Mouse (Mus musculus) large intestine, adult 2 months (tissue): ENCODE results near the gene Bcl11a. TPM values are rescaled to one million over a fixed set of nuclear protein-coding genes. Genes with fewer than 3 reads are reported as not detected.

Experiments used
- DNase-seq: peaks from one replicate; pipeline ENCODE4 v3.0.0-alpha.2; 2012; ENCODE audit warnings: low read depth, low spot score
- WGBS: fragments of 180-500 bp; shearing (Covaris S2); methylation state at CpG from one replicate; pipeline ENCODE4 v1.1.7; 2018; 5-methylcytosine and 5-hydroxymethylcytosine counted together
- polyA plus RNA-seq: library from polyadenylated mRNA; depleted of rRNA; stranded (reverse); fragments of >200 nt; gene quantifications from 2 replicates; pipeline ENCODE4 v1.2.3, GENCODE M21; 2012

Bcl11a gene
- polyA plus RNA-seq, 1 experiment = 2.8 TPM

DNA sequence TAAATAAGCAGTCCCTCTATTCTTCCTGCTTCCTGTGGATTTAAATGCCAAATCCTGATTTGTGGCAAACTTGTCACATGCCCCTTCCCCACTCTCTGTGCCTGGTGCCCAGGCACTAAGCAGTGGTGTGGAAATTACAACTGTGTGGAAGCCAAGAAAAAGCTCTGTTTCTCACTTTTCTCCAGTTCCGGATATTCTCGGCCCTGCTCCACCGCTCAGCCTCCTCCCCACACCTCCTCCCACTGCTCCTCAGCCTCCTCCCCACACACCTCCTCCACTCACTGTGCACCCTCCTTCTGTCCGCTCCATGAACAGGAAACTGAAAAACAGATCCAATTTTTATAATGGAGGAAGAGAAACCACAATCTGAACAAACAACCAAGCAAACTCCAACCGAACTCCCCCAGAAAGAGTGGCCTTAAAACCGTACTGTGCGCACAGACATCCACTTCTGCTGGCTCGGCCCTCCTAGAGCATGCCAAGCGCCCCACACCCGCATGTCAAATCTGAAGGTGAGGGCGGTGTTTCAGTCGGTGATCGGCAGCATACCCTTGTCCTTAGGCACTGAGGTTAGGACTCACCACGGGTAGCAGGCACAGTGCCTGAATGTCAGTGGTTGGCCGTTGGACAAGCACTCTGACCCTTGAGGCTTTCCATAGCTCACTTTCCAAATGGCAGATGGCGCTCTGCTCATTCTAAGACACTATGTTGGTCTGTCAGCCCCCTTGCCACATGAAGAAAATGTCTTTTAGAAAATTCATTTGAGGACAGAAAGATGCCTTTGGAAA lies 66.5 kb downstream of the Bcl11a start:
- 64% methylated on average over 16 of the region's 16 CpGs for WGBS
- no peak for DNase-seq

DNA sequence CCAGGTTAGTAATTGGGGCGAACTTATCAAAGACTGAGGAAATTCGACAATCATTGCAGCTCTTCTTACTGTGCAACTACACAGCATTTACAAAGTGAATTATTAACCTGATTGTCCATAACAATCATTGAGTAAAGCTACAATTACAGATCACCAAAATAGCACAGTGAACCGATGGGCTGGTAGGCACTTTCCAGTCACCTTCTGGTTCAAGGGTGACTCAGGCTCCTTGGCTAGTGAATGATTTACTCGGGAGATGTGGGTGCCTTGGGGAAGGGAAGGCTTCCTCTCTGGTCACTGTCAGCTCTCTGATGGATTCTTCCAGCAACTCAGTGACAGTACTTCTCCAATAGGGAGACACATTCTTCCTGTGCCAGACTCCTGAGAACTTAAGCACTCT lies 68.2 kb downstream of the Bcl11a start:
- WGBS = 33% methylated on average over 4 of the region's 4 CpGs
- peak; percentile 58 for DNase-seq

DNA sequence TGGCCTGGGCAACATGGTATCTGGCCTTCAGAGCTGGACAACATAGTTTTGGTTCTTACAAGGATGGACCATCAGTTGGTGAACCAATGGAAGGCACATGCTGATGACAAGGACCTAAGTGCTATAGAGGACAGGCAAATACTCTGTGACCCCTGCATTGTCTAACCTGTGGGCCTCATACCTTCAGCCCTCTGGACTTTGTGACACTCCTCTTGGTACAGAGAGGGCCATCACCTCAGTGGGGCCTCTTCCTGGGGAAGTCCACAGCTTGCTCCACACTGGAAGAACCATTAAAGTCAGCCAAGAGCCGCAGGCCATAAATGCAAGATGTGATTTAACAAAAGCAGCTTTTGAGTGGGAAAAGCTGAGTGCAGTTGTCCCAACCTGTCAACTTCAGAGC lies 68.6 kb downstream of the Bcl11a start:
- DNase-seq = no peak
- 41% methylated on average over 1 of the region's 1 CpGs for WGBS

DNA sequence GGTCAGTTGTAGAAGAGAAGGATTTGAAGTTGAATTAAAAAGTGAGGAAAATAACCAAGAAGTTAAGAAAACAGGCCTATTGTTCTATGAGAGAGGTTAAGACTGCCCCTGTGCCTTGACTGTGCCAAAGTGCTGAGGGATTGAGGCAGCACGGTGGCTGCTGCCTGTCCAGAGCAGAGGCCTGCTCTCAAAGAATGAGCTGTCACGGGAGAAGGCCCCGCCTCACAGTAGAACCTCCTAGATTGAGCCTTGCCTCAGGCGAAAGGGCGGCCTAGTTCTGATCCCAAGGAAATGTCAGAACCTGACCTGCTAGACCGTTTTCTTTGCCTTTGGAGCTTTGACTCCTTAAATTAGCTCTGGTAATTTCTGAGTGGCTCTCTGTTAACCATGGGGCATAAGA lies 69.8 kb downstream of the Bcl11a start:
- 71% methylated on average over 6 of the region's 6 CpGs for WGBS
- DNase-seq = no peak

DNA sequence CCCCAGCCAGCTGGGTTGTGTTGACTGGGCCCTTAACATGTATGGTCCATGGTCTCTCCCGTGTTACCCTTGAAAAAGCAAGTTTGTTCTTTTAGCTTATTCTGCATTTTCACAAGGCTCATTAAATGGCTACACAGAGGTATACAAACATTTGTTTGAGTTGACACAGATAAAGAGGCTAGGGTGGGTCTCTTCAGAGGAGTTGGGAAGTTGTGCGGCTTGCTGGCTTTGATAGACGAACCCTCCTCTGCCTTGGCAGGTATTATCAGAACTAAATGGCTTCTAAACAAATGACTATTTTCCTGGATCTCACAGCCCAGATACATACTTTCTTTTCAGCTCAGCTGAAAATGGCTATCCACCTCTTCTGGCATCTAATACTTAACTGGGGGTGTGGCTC lies 70.7 kb downstream of the Bcl11a start:
- WGBS = 74% methylated on average over 3 of the region's 3 CpGs
- DNase-seq = no peak

DNA sequence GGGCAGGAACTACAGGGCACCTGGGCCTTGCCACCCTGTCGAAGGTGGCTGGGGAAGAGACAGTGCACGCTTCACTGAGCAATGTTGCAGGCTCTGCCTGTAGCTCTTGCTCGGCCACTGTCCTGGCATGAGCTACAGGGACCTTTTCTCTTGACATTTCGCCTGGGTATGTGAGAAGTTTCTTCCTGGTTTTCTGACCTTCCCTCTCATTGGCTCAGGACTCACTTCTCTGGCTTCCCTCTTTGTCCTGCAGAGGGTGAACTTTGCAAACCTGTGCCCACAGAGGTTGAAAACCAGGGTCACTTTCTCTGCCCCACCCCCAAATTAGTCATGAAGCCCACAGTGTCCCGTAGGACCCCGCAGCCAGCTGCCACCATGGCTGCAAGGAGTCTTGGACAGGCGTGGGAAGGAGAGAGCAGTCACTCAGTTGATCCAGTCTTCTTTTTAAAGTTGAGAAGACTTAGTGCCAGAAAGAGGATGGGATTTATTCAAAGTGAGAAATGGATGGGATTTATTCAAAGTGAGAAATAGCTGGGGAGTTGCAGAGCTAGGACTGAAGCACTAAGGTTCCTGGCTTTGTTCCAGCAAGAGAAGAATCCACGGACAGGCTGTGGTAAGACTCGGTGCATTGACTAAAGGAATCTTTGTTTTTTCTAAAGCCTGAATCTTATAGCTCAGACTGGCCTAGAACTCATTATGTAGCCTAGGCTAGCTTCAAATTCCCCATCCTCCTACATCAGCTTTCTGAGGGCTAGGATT lies 71.8 kb downstream of the Bcl11a start:
- 77% methylated on average over 9 of the region's 9 CpGs for WGBS
- no peak for DNase-seq

DNA sequence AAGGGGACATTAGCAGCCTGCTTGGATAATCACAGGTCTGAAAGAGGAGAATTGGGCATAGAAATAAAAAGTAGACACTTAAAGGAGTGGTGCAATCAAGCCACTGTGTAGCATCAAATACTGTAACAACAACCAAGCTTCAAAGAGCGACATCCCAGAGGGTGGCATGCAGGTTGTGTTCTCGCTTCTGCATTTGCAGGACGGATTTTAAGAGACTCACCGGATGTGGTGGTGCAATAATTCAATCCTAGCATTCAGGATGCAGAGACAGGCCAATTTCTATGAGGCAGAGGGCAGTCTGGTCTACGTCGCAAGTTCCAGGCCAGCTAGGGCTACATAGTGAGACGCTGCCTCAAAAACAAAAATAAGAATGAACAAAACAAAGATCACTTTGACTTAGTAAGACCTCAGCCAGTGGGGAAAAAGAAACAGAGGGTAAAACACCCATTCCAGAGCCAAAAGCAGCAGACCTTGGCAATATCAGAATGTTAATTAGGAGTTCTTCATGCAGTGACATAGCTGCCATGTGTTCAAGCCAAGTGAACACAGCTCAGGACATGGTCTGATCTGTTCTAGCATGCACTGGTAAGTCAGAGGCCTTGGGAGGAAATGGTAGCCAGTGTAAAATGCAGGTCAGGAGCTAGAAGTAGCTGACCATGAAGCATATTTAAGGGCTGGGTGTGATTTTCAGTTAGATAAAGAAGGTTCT lies 74.4 kb downstream of the Bcl11a start:
- DNase-seq = no peak

DNA sequence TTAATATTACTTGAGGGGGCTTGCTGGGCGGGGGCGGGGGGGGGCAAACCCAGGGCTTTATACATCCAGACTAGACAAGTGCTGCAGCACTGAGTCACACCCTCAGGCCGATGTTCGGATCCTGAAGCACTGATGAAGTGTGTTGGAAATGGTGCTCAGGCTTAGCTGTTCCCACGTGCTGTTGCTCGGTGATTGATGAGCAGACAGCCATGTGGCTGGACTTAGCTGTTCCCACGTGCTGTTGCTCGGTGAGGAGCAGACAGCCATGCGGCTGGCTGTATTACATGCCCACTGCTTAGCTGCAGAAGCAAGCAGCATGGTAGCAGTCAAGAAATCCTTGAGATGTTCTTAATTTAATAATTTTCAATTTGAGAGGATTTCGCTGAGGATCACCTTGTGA lies 75.2 kb downstream of the Bcl11a start:
- no peak for DNase-seq

More for the DNA sequence above, 74.4 kb downstream of the Bcl11a start:
- 88% methylated on average over 7 of the region's 7 CpGs for WGBS

DNA sequence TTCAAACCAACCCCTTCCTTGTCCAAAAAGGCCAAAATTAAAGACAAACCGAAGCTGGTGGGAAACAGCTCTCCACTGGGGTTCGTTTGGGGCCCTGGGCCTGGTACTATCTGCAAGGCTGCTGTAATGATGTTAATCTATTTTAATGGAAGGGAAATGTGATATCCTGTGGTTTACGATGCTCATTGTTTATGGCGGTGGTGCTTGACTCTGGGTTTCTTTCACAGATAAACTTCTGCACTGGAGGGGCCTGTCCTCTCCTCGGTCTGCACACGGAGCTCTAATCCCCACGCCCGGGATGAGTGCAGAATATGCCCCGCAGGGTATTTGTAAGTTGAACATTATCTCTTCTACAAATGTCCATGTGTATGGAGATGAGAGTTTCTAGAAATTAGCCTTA lies 80.2 kb downstream of the Bcl11a start:
- DNase-seq = no peak
- 57% methylated on average over 9 of the region's 9 CpGs for WGBS

More for the DNA sequence above, 75.2 kb downstream of the Bcl11a start:
- 85% methylated on average over 10 of the region's 10 CpGs for WGBS

DNA sequence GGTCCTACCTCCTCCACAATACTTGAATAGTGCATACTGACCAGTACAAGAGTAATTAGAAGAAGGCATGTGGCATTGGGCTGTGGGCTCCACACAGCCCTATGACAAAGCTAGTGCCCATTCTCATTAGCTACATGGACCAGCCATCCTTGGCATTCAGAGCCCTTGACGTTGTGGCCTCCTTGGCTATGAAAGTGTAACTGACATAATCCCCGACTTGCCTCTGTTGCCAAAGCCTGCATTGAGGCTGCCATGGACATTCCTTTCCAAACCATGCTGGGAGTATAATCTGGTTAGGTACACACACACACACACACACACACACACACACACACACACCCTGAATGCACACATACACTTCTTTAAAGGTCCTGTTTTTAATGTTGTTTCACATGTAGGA lies 81.8 kb downstream of the Bcl11a start:
- DNase-seq = no peak
- WGBS = 78% methylated on average over 2 of the region's 2 CpGs

DNA sequence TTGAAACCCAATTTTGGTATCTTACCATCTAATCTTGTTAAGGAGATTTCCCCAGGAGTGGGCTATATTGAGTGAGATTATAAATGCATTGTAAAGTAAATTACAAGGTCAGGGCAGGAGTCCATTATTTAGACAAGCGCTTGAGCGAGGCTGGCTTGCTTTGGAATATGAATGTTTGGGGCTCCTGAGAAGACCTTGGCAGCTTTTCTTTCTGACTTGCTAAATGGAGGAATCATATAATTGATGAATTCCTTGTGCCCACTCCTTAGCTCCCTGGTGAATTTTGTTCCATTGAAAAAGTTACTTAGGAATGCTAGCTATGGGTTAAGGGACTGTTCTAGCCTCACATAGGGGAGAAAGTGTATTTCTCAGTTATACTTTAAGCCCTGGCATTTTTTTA lies 83.6 kb downstream of the Bcl11a start:
- WGBS = 67% methylated on average over 2 of the region's 2 CpGs
- DNase-seq = no peak

DNA sequence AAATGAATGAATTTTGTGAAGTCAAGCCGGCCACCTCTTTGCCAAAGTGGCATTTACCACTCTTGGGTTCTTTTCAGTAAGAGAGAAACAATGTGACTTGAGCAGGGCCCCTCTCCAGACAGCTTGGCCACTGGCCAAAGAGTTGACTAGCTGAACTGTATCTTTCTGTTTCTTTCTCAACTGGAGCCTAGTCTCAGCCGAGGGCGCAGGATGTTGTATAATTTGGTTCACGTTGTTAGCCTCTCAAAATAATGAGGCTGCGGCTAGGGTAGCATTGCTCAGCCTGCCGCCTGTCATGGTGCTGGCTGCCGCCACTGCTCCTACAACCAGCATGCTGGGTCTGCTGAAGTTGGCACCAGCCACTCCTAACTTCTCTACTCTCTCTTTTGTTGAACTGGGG lies 84.2 kb downstream of the Bcl11a start:
- no peak for DNase-seq
- 53% methylated on average over 7 of the region's 7 CpGs for WGBS

DNA sequence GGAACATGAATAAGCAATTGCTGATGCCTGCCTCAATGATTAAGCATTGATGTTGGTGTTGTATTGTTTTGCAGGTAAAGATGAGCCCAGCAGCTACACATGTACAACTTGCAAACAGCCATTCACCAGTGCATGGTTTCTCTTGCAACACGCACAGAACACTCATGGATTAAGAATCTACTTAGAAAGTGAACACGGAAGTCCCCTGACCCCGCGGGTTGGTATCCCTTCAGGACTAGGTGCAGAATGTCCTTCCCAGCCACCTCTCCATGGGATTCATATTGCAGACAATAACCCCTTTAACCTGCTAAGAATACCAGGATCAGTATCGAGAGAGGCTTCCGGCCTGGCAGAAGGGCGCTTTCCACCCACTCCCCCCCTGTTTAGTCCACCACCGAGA lies 85.2 kb downstream of the Bcl11a start:
- no peak for DNase-seq
- 95% methylated on average over 8 of the region's 8 CpGs for WGBS

DNA sequence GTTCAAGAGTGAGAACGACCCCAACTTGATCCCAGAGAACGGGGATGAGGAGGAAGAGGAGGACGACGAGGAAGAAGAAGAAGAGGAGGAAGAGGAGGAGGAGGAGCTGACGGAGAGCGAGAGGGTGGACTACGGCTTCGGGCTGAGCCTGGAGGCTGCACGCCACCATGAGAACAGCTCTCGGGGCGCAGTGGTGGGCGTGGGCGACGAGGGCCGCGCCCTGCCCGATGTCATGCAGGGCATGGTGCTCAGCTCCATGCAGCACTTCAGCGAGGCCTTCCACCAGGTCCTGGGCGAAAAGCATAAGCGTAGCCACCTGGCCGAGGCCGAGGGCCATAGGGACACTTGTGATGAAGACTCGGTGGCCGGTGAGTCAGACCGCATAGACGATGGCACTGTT lies 86.2 kb downstream of the Bcl11a start:
- 96% methylated on average over 26 of the region's 26 CpGs for WGBS
- DNase-seq = no peak

DNA sequence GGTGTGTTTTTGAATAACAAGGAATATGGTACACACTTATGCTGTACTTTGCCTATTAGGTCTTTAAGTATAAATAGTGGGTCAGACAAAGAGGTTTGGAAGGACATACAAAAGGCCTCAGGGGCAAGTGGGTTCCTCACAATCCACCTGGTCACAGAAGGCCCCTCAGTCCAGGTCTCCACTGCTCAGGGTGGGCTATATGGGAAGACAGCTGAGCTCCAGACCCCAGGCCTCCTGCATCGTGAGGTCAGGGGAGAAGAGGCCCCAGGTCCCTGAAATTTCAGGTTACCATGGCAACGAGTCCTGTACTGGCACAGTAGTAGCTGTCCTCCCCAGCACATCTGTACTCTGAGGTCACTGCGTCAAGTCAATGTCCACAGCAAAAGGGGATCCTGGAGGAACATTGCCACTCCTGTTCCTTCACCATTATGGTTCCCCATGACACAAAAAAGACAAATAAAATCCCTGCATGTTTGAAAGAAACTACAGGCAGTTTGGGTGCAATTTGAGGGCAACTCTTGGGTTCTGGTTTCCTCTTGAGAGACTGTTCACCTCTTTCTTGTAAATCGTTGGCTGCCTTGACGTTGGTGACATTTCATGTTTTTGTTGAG lies 93.9 kb downstream of the Bcl11a start:
- DNase-seq = no peak
- 85% methylated on average over 5 of the region's 5 CpGs for WGBS

DNA sequence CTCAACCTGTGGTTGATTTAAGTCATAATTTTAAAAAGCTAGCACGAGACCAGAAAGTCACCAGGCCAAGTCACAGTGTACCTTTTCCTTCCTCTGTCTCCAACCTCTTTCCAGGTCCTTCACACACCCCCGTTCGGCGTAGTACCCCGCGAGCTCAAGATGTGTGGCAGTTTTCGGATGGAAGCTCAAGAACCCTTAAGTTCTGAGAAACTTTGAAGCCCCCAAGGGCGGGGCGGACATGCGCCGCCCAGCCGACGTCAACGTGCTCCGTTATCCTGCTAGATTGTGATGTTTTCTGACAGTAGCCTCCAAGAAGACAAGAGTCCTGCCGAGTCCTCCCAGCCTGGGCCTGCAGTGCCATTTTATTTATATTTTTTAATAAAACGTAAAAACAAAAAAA lies 94.7 kb downstream of the Bcl11a start:
- no peak for DNase-seq
- 94% methylated on average over 17 of the region's 17 CpGs for WGBS

DNA sequence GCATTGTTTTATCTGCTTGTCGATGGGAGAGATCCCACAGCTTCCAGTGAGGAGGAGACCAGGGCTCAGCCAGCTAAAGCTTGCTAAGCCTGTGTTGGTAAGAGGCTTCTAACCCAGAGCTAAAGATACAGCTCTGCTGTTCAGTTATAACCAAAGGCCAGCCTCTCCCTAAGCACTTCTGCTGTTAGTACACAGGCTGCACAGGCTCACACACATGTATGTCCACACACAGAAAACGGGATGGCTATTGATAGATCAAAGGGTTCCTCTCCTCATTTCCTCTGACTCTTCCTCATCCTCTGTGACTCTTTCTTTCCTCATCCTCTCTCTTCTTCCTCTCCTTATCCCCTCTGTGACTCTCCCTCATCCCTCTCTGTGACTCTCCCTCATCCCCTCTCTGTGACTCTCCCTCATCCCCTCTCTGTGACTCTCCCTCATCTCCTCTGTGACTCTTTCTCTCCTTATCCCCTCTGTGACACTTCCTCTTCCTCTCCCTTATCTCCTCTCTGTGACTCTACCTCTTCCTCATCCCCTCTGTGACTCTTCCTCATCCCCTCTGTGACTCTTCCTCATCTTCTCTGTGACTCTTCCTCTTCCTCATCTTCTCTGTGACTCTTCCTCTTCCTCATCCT lies 96.4 kb downstream of the Bcl11a start:
- no peak for DNase-seq
- 61% methylated on average over 2 of the region's 2 CpGs for WGBS

DNA sequence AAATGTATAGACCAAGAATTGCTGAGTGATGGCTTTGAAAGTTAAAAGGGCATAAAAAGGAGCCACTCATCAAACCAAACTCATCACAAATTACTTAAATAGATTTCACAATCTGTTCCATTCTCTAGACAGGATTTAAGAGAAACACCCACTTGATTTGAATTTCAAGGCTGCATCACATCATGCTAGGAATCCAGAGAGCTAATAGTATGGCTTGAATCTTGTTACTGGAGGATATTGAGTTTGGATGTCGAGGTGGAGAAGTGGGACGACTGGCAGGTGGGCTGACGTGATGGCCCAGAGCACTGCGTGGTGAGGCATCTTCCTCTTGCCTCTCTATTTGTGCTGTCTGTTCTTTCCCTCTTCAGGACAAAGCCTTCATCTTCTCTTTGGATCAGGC lies 99.6 kb downstream of the Bcl11a start:
- DNase-seq = no peak
- WGBS = 91% methylated on average over 4 of the region's 4 CpGs

DNA sequence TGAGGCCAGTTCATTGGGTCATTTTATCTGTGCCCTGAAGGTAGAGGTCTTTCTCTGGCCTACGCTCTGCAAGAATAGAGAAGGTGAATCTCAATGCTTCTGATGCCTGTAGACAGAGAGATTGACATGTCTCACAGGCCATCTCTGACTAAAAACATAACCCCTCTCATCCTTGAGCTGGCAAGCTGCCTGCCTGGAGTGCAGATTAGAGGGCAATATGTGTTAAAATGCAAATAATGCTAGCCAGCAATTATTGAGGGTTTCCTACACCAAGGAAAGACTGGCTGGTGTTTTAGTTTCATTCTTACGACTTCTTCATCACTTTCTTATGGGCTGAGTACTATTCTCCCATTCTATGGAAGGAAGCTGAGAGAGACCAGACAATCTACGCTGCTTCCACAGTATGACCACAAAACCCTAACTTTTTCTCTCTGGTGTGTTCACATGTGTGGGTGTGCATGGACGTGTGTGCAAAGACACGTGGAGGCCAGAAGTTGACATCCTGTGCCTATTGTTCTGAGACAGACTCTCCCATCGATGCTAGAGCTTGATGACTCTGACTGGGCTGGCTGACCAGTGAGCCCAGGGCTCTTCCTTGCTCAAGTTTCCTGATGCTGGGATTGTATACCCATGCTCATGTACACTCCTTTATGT lies 101.1 kb downstream of the Bcl11a start:
- no peak for DNase-seq
- 86% methylated on average over 6 of the region's 6 CpGs for WGBS
